Mouse (Mus musculus) hindbrain, postnatal 0 days (tissue): ENCODE measurements around the gene Adgrl3. TPM values are rescaled to one million over a fixed set of nuclear protein-coding genes. Genes with fewer than 3 reads are reported as not detected.

Experiments used
- ATAC-seq: fragments of 200-750 bp; cut with Nextera tagmentation; 2 replicates; pipeline ENCODE4 v1.8.0; 2017; ENCODE audit warnings: mild to moderate bottlenecking, moderate TSS enrichment, moderate library complexity
- DNase-seq: peaks from one replicate; pipeline ENCODE4 v3.0.0-alpha.2; 2015; ENCODE audit warnings: low spot score
- H3K27ac ChIP-seq: fragments of 300-500 bp; sonication (generic); 2 replicates; pipeline ENCODE4 v1.5.1; 2014; ENCODE audit warnings: mild to moderate bottlenecking
- H3K27me3 ChIP-seq: fragments of 300-500 bp; sonication (generic); 2 replicates; pipeline ENCODE4 v1.6.1; 2014; ENCODE audit warnings: low read length, mixed read lengths; ENCODE audit not compliant: insufficient read depth
- H3K36me3 ChIP-seq: fragments of 300-500 bp; sonication (generic); 2 replicates; pipeline ENCODE4 v1.6.1; 2014; ENCODE audit warnings: low read length, mixed read lengths; ENCODE audit not compliant: insufficient read depth
- H3K4me1 ChIP-seq: fragments of 300-500 bp; sonication (generic); 2 replicates; pipeline ENCODE4 v1.6.1; 2014; ENCODE audit warnings: antibody characterized with exemption, low read length, mixed read lengths; ENCODE audit not compliant: insufficient read depth
- H3K4me2 ChIP-seq: fragments of 300-500 bp; sonication (generic); 2 replicates; pipeline ENCODE4 v1.6.1; 2014; ENCODE audit warnings: low read depth, mild to moderate bottlenecking, low read length, moderate library complexity, mixed read lengths
- H3K4me3 ChIP-seq: fragments of 300-500 bp; sonication (generic); 2 replicates; pipeline ENCODE4 v1.5.1; 2014; ENCODE audit warnings: low read length
- H3K9ac ChIP-seq: fragments of 300-500 bp; sonication (generic); replicated peaks from 2 replicates; pipeline ENCODE4 v1.6.1; 2014; ENCODE audit warnings: mild to moderate bottlenecking, low read length, moderate library complexity, mixed read lengths
- H3K9me3 ChIP-seq: fragments of 300-500 bp; sonication (generic); 2 replicates; pipeline ENCODE4 v1.6.1; 2016; ENCODE audit warnings: low read length, mixed read lengths
- CTCF ChIP-seq: IDR thresholded peaks from 2 replicates; pipeline ENCODE4 v1.5.1; 2016; ENCODE audit warnings: antibody characterized with exemption, control low read depth, low read depth
- WGBS: fragments of 180-500 bp; shearing (Covaris S2); extraction: QIAGEN DNeasy Blood & Tissue Kit; methylation state at CpG from one replicate; pipeline ENCODE4 v1.1.7; 2014; 5-methylcytosine and 5-hydroxymethylcytosine counted together
- polyA plus RNA-seq: library from polyadenylated mRNA; unstranded; fragments of >200 nt; fragmentation: Nextera tagmentation; extraction: Ambion mirVana; gene quantifications from 2 replicates; pipeline ENCODE4 v1.2.1, GENCODE M21; 2015
- total RNA-seq: library from RNA; depleted of rRNA; stranded (reverse); fragments of >200 nt; gene quantifications from 2 replicates; pipeline ENCODE4 v1.2.3, GENCODE M21; 2014

The Adgrl3 gene
- total and polyA plus RNA-seq, 2 experiments from 2014 or later, result 52.7 to 186 TPM

DNA sequence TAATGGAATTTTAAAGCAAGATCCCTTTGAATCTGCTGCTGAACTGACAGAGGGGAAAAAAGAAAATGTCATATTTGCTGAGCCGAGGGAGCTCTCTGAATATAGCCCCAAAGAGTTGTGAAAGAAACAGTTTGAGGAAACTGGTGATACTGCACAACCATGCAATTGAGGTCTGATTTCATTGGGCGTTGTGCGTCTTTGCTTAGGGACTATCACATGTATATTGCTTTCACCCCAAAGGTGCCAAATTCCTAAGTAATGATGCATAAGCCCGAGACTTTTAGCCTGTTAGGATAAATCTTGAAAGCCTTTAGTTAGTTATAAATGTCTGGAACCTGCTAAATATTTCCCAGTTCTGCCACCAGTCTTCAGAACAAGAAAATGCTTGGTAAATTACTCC lies 594.7 kb downstream of the Adgrl3 start:
- 81% methylated on average over 4 of the region's 4 CpGs for WGBS
- no peaks in the 10 kb centered on the region for H3K36me3 ChIP-seq
- no peaks in the 10 kb centered on the region for H3K4me1 ChIP-seq
- no peak overlapping the region for H3K4me3 ChIP-seq
- H3K27ac ChIP-seq, result 0 out of 2 replicates have a peak overlapping the region, but pooled peaks have one; percentile 15
- H3K9me3 ChIP-seq, result no peaks in the 10 kb centered on the region
- ATAC-seq, result no peak
- no peak for DNase-seq
- no peak overlapping the region for H3K4me2 ChIP-seq
- no peak overlapping the region for H3K9ac ChIP-seq
- TF ChIP-seq CTCF, result no peak
- H3K27me3 ChIP-seq, result no peaks in the 10 kb centered on the region

DNA sequence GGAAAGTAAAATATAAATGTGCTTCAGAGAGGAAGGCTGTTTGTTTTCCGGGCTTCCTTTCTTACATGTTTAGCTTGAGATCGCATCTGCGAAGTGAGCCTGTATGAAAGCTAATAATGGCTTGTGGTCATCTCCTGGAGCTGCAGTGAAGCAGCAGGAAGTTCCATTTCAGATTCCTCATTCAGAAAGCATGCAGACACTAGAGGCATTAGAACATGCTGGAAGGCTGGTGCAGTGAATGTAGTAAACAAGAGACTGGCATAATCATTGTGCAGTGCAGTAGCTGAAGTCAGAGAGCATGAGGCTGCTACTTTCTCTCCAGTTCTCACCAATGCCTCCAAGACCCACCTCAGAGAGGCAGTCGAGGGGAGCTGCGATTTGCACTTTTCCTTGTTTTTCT lies 601.2 kb downstream of the Adgrl3 start:
- TF ChIP-seq CTCF, result no peak
- no peak overlapping the region for H3K9ac ChIP-seq
- WGBS, result 78% methylated on average over 5 of the region's 5 CpGs
- DNase-seq (no peak), ATAC-seq (no peak)
- H3K4me2 ChIP-seq, result no peak overlapping the region
- H3K36me3 ChIP-seq, result no peaks in the 10 kb centered on the region
- H3K4me3 ChIP-seq, result no peak overlapping the region
- H3K9me3 ChIP-seq, result no peaks in the 10 kb centered on the region
- no peak overlapping the region for H3K27ac ChIP-seq
- no peaks in the 10 kb centered on the region for H3K4me1 ChIP-seq
- no peaks in the 10 kb centered on the region for H3K27me3 ChIP-seq

DNA sequence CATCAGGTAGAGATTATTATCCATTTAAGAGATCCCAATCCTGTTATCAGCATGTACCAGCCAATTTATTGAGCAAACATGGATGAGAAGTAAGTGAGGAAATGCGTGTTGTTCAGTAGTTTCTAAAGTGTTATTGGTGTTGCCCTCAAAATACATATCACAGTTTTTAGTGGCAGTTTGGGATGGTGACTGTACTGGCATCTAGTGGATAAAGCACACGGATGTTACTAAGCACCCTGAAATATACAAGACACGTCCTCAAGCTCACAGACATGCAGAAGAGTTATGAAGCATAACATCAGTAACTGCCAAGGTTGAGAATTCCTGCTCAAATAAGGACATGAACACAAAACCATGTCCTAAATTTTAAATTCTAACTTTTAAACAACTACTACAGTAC lies 601.8 kb downstream of the Adgrl3 start:
- no peak overlapping the region for H3K4me3 ChIP-seq
- no peak overlapping the region for H3K27ac ChIP-seq
- no peak for DNase-seq
- 72% methylated on average over 3 of the region's 3 CpGs for WGBS
- peak; percentile 20; the same call in 1 of the 2 replicates for TF ChIP-seq CTCF
- H3K4me2 ChIP-seq, result no peak overlapping the region
- no peaks in the 10 kb centered on the region for H3K36me3 ChIP-seq
- no peaks in the 10 kb centered on the region for H3K27me3 ChIP-seq
- H3K9ac ChIP-seq, result no peak overlapping the region
- no peak for ATAC-seq
- no peaks in the 10 kb centered on the region for H3K4me1 ChIP-seq
- no peaks in the 10 kb centered on the region for H3K9me3 ChIP-seq

DNA sequence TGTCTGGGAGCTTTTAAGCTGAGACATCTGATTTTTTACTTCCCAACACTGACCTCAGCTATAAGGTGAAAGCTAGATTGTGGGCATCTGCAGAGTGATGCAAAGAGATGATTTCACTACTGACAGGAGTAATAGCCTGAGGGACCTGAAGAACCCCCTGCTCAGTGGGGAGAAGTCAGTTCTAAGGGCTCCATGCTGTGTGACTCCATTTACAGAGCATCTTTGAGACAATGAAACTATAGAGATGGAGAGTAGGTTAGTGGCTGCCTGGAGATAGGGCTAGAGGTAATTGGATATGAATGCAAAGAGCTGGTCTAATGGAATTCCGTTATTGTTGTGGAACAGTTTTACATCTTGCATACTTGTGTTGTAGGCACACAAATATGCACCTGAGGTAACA lies 603.9 kb downstream of the Adgrl3 start:
- no peak for TF ChIP-seq CTCF
- H3K9ac ChIP-seq, result no peak overlapping the region
- WGBS, result 21% methylated on average over 1 of the region's 1 CpGs
- no peaks in the 10 kb centered on the region for H3K36me3 ChIP-seq
- H3K4me3 ChIP-seq, result no peak overlapping the region
- H3K4me2 ChIP-seq, result no peak overlapping the region
- H3K27ac ChIP-seq, result no peak overlapping the region
- DNase-seq, result no peak
- ATAC-seq, result no peak
- H3K27me3 ChIP-seq, result no peaks in the 10 kb centered on the region
- H3K4me1 ChIP-seq, result no peaks in the 10 kb centered on the region
- no peaks in the 10 kb centered on the region for H3K9me3 ChIP-seq

DNA sequence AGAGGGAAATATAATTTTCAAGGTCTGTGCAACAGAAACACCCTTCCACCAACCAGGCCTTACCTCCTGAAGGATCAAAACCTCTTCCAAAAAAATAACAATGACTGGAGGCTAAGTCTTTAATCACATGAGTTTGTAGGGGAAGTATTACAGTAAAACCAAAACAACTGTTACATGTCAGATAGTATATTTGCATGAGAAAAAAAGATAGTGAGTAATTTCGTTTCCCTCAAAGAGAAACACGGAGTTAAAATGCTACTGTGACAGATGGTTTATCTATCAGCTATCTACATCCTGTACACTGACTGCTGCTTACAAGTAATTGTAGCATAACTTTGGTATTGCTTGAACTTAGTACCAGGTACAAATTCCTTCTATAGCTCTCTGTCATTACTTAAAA lies 616.2 kb downstream of the Adgrl3 start:
- no peaks in the 10 kb centered on the region for H3K9me3 ChIP-seq
- H3K9ac ChIP-seq, result no peak overlapping the region
- H3K27ac ChIP-seq, result no peak overlapping the region
- TF ChIP-seq CTCF, result no peak
- ATAC-seq (no peak), DNase-seq (no peak)
- no peaks in the 10 kb centered on the region for H3K36me3 ChIP-seq
- 78% methylated on average over 2 of the region's 2 CpGs for WGBS
- no peaks in the 10 kb centered on the region for H3K4me1 ChIP-seq
- no peak overlapping the region for H3K4me3 ChIP-seq
- no peak overlapping the region for H3K4me2 ChIP-seq
- H3K27me3 ChIP-seq, result no peaks in the 10 kb centered on the region

DNA sequence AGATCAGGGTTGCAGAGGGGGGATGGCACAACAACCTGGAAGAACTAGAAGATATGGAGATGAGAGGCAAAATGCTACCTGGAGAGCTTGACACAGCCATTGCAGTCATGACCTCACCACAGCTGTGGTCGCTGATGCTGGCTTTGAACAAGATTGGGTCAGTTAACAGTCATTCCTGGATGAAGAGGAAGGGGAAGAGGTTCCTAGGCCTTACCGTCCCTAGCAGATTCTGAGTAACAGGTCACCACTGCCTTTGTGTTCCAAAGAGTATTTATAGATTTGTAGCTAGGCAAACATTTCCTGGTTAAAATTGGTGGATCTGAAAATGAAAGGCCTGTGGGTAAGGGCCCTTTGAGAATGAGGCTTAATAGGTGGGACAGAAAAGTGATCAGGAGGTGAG lies 618.5 kb downstream of the Adgrl3 start:
- H3K4me2 ChIP-seq, result no peak overlapping the region
- H3K9me3 ChIP-seq, result no peaks in the 10 kb centered on the region
- no peaks in the 10 kb centered on the region for H3K36me3 ChIP-seq
- H3K4me3 ChIP-seq, result no peak overlapping the region
- DNase-seq (no peak), ATAC-seq (no peak)
- no peak overlapping the region for H3K9ac ChIP-seq
- no peaks in the 10 kb centered on the region for H3K27me3 ChIP-seq
- WGBS, result 84% methylated on average over 2 of the region's 2 CpGs
- no peak overlapping the region for H3K27ac ChIP-seq
- TF ChIP-seq CTCF, result no peak
- no peaks in the 10 kb centered on the region for H3K4me1 ChIP-seq

DNA sequence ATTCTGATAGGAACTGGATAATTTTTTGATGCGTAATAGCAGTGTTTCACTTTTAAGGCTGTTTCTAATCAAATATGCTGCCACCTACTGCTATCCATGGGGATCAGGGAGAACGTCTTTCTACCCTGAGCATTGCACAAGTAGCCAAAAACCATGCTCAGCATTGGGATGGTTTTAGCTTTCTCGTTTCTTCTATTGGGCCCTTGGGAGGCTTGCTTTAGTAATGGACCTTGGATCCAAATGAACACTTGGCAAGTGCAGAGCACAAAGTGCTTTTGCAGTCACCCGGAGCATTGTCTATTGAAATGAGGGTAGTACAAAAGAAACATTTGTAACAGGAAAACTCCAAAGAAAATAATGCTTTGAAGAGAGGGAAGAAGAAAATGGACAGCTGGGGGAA lies 620.2 kb downstream of the Adgrl3 start:
- ATAC-seq (no peak), DNase-seq (peak; percentile 62)
- Histone ChIP-seq H3K4me2 (no peak overlapping the region), H3K9me3 (no peaks in the 10 kb centered on the region), H3K36me3 (no peaks in the 10 kb centered on the region), H3K4me3 (no peak overlapping the region), H3K27me3 (no peaks in the 10 kb centered on the region), H3K9ac (no peak overlapping the region), H3K4me1 (no peaks in the 10 kb centered on the region), H3K27ac (no peak overlapping the region)
- WGBS, result 29% methylated on average over 4 of the region's 4 CpGs
- TF ChIP-seq CTCF, result no peak

DNA sequence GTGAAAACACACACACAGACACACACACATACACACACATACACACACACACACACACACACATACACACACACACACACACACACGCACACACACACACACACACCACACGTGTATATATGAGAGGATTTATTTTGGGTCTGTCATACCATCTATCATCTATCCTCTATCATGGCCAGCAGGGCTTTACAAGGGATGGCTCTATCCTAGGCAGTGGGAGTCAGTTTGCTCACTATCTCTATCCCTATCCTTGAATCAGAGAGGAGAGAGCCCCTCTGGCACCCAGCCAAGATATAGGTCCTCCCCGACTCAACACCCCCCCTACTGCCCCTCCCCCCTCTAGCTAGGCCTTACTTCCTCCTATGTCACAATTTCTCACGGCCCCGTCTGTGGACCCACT lies 625.6 kb downstream of the Adgrl3 start:
- 85% methylated on average over 5 of the region's 5 CpGs for WGBS

More for the DNA sequence above, 625.6 kb downstream of the Adgrl3 start:
- Histone ChIP-seq H3K4me3 (no peak overlapping the region), H3K27ac (no peak overlapping the region), H3K36me3 (no peaks in the 10 kb centered on the region), H3K4me1 (no peaks in the 10 kb centered on the region), H3K9me3 (no peaks in the 10 kb centered on the region), H3K4me2 (no peak overlapping the region), H3K27me3 (no peaks in the 10 kb centered on the region), H3K9ac (no peak overlapping the region)
- DNase-seq (no peak), ATAC-seq (no peak)
- TF ChIP-seq CTCF, result no peak
